Mouse (Mus musculus) lung, adult 2 months (tissue): Measurements from ENCODE around the gene C9orf72. TPM values are rescaled to one million over a fixed set of nuclear protein-coding genes. Genes with fewer than 3 reads are reported as not detected.

Experiments used
- DNase-seq: peaks from one replicate; pipeline ENCODE4 v3.0.0; 2022
- H3K4me1 ChIP-seq: fragments of 200-500 bp; 2 replicates; pipeline ENCODE4 v1.6.1; 2011; ENCODE audit warnings: low read length; ENCODE audit not compliant: control insufficient read depth, insufficient read depth
- H3K4me3 ChIP-seq: fragments of 200-500 bp; replicated peaks from 2 replicates; pipeline ENCODE3; 2011; ENCODE audit warnings: low read depth, mild to moderate bottlenecking, control low read depth, low read length; ENCODE audit errors: extremely low read depth
- CTCF ChIP-seq: fragments of 200-500 bp; IDR thresholded peaks from 2 replicates; pipeline ENCODE4 v1.5.1; 2011; ENCODE audit warnings: mild to moderate bottlenecking, low read length, control low read depth; ENCODE audit not compliant: insufficient read depth
- POLR2A ChIP-seq: fragments of 200-500 bp; IDR thresholded peaks from 2 replicates; pipeline ENCODE4 v1.6.1; 2011; ENCODE audit warnings: low read depth, mild to moderate bottlenecking, control low read depth, low read length, borderline replicate concordance; ENCODE audit errors: extremely low read depth
- WGBS: fragments of 180-500 bp; shearing (Covaris S2); methylation state at CpG from one replicate; pipeline ENCODE4 v1.1.7; 2018; 5-methylcytosine and 5-hydroxymethylcytosine counted together
- polyA plus RNA-seq: library from polyadenylated mRNA; depleted of rRNA; stranded (reverse); fragments of >200 nt; gene quantifications from 2 replicates; pipeline ENCODE4 v1.2.3, GENCODE M21; 2012

C9orf72 gene
- polyA plus RNA-seq, 1 experiment: 6.4 TPM

DNA sequence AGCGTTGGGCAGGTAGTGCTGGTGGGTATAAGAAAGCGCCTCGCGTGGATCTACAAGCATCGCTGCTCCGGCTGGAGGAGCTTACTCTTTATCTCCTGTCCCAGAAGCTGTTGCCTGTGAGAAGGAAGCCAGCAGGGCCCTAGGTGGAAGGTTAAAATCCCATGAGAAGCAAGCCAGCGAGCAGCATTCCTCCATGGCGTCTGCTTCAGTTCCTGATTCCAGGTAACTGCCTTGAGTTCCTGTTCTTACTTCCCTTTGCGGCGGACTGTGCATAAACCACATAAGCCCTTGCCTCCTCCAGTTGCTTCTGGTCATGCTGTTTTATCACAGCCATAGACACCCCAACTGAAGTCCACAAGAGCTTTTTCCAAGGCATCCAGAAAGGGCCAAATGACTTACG is 68.2 kb downstream of the C9orf72 start:
- no peak overlapping the region for H3K4me3 ChIP-seq
- 54% methylated on average over 11 of the region's 11 CpGs for WGBS
- TF ChIP-seq CTCF (no peak), POLR2A (no peak)
- no peaks in the 10 kb centered on the region for H3K4me1 ChIP-seq
- DNase-seq: no peak

- TF ChIP-seq POLR2A: peak; percentile 29; the same call in 1 of the 2 replicates
- peak; percentile 79 for TF ChIP-seq CTCF
- peak within 1 kb of the TSS; percentile 81 for H3K4me3 ChIP-seq
- DNase-seq: peak; percentile 89
Measured at GRCm38 (mm10) chr4:35156751-35157611, 69.0 kb downstream of the C9orf72 start, which contains the start of gene Mob3b. Gene Mob3b (minus strand): TSS chr4:35157484.

DNA sequence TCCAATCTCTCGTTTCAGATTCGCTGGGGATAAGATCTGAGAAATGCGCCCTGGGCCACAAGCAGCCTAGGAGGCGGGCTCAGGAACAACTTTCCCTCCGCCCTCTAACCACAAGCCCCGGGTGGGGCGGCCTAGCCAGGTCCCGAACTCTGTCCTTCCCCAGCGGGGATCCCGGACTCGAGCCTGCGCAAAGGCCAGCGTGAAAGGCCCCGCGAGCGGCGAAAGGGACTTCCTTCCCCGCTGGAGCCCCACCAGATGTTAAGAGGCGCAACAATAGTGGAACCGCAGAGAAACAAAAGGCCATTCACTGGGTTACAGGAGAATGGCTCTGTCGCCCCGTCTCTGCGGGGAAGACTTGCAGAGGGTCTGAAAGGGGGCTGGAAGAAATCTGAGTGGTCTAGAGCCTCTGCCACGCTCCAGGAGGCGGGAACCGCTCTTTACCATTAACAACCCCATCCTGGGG is 69.8 kb downstream of the C9orf72 start:
- peak overlapping the region; percentile 81 for H3K4me3 ChIP-seq
- no peaks in the 10 kb centered on the region for H3K4me1 ChIP-seq
- under 1% methylated on average over 26 of the region's 26 CpGs for WGBS
- TF ChIP-seq POLR2A (peak; percentile 48; the same call in 1 of the 2 replicates), CTCF (no peak)
- DNase-seq: peak; percentile 76

More at GRCm38 (mm10) chr4:35156751-35157611, 69.0 kb downstream of the C9orf72 start, which contains the start of gene Mob3b:
- H3K4me1 ChIP-seq: no peaks in the 10 kb centered on the region
- under 1% methylated on average over 50 of the region's 50 CpGs for WGBS

DNA sequence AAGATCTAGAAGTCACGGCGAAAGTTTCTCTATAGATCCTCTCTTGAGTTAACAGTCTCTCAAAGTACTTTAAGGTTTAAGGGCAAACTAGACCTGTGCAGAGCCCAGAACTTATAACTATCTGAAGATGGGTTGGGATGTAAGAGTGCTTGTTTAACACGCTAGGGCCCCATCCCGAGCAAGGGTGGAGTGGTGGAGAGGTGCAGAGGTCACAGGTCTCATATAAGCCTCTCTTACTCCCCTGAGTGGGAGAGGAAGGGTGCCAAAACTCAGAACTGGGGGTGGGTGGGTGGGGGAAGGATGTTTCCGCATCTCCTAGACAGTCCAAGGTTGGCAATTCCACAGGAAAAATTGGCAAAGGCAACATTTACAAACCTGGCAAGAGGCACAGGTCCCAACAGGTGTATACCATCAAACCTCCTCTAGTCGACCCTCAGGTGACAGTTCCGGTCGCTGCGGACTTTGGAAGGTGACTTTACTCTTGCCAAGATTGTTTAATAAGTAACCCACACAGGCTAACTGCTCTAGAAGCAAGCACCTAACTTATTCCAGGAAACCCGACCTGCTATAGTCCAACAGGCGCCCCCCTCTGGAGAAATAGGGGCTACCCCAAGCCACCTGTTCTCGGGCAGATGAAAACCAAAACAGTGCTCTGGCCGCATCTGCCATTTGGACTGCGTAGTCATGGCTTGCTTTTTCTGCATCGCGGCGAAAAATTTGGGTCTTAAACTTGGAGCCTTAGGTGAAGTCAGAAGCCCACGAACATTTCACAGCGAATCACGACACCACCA is 70.6 kb downstream of the C9orf72 start:
- peak overlapping the region; percentile 81 for H3K4me3 ChIP-seq
- H3K4me1 ChIP-seq: no peaks in the 10 kb centered on the region
- TF ChIP-seq CTCF: no peak
- DNase-seq: peak; percentile 54
- WGBS: 24% methylated on average over 20 of the region's 20 CpGs

GRCm38 (mm10) chr4:35154051-35154450 is 71.9 kb downstream of the C9orf72 start:
- WGBS: 70% methylated on average over 3 of the region's 3 CpGs
- H3K4me3 ChIP-seq: no peak overlapping the region
- no peak for TF ChIP-seq CTCF
- no peak for TF ChIP-seq POLR2A
- no peak for DNase-seq
- H3K4me1 ChIP-seq: no peaks in the 10 kb centered on the region

DNA sequence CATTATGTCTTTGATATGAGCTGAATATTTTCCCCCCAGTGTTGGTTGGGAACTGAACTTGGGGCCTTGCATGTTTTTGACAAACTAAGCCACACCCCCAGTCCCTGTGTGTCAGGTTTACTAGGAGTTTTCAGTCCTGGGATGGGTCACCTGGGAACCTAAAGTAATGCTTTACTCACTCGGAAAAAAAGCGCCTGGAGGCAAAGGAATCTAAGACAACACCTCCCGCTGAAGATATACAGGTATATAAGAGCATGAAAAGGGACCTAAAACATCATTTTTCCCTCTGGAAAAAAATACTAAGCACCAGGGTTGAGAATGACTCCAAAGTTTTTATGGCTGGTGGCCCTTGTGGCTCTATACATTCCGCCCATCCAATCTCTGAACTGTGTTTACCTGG is 74.2 kb downstream of the C9orf72 start, which contains the start of gene Ifnk:
Ifnk (plus strand) TSS at position 301 of the 400 bp plus-strand sequence.
- DNase-seq: no peak
- 92% methylated on average over 4 of the region's 4 CpGs for WGBS
- Histone ChIP-seq H3K4me3 (no peak within 1 kb of the TSS), H3K4me1 (no peaks in the 10 kb centered on the region)
- TF ChIP-seq POLR2A (no peak), CTCF (no peak)

DNA sequence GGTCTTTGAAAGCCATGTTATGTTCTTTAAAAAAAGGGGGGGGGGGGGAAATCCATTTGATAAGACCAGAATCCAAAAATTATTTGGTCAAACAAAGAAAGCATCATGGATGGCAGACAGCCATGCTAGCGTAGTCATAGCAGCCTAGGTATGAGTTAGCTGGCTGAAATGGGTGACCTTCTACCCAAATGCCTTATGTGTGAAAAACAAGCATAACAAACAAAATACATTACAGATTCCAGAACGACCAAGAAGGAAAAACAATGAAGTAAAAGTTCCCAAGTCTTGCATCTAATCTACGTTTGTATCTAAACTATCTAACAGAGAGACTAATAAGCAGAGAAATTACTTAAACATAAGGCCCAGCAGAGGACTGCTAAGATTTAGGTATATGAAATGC is 75.3 kb downstream of the C9orf72 start:
- no peak for TF ChIP-seq POLR2A
- no peak for TF ChIP-seq CTCF
- DNase-seq: no peak
- H3K4me3 ChIP-seq: no peak overlapping the region
- no peaks in the 10 kb centered on the region for H3K4me1 ChIP-seq
- 81% methylated on average over 3 of the region's 3 CpGs for WGBS

- no peak for DNase-seq
- 87% methylated on average over 4 of the region's 4 CpGs for WGBS
- Histone ChIP-seq H3K4me3 (no peak overlapping the region), H3K4me1 (no peaks in the 10 kb centered on the region)
- no peak for TF ChIP-seq POLR2A
- no peak for TF ChIP-seq CTCF
Measured at GRCm38 (mm10) chr4:35148326-35148725, 77.6 kb downstream of the C9orf72 start.

- TF ChIP-seq CTCF: no peak
- TF ChIP-seq POLR2A: no peak
- Histone ChIP-seq H3K4me1 (no peaks in the 10 kb centered on the region), H3K4me3 (no peak overlapping the region)
- WGBS: 76% methylated on average over 5 of the region's 5 CpGs
- no peak for DNase-seq
Measured at GRCm38 (mm10) chr4:35146597-35146996, 79.4 kb downstream of the C9orf72 start.
